Comparison of ENCODE assay signal across 14 mouse cellular contexts in the genomic region with DNA sequence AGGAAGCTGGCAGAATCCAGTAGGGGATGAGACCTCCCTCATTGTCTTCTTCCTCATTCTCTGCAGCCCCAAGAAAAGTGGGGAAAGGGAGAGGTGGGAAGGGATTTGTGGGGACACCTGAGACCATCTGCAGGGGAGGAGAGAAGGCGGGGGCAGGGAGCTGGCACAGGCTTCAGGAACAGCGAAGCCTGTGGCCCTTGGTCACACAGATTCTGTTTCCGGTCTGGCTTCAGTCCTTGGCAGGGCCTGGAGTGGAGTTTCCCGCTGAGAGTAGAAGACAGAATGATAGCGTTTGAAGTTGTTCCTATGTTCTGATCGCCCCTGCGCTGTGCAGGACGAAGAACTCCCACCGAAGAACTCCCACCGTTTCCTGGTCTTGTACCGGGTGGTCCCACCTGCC. TPM values are rescaled to one million over a fixed set of nuclear protein-coding genes. Genes with fewer than 3 reads are reported as not detected.
DNase-seq lines count a peak whose midpoint lies in the region; ATAC-seq and TF ChIP-seq lines count a peak whose summit lies in the region.
"Had no signal": no experiment of that assay in that cellular context is flagged by ENCODE, and none has a peak within 500 bp of the region (broad histone marks: within the 10 kb centered on the region; RNA-seq: fewer than 3 reads in every experiment).

No protein-coding gene starts in this region.

- DNase-seq in forebrain, embryonic 10.5 days (ENCODE audit: extremely low spot score, low spot score) = no peak
- DNase-seq in hindbrain, postnatal 0 days (ENCODE audit: low spot score) = no peak
- no peak for DNase-seq in stomach, postnatal 0 days (ENCODE audit: low spot score)
- no peak for DNase-seq in ovary, postnatal 14 days (ENCODE audit: low spot score)
- DNase-seq: B cell, adult 2 months; cerebellum, adult 2 months had no signal

- no peak for ATAC-seq in forebrain, embryonic 12.5 days (ENCODE audit: low FRiP score)
- ATAC-seq in hindbrain, embryonic 13.5 days (ENCODE audit: low FRiP score) = no peak
- no peak for ATAC-seq in hindbrain, postnatal 0 days
- no peak for ATAC-seq in stomach, embryonic 16.5 days (ENCODE audit: insufficient read depth, low FRiP score)
- no peak for ATAC-seq in stomach, postnatal 0 days (ENCODE audit: low FRiP score, low TSS enrichment)
- no peak for ATAC-seq in cerebellum, adult (ENCODE audit: insufficient number of reproducible peaks, low FRiP score, low TSS enrichment)

- peaks cover 94% of the 10 kb centered on the region for H3K27me3 ChIP-seq in forebrain, embryonic 10.5 days (ENCODE audit: poor library complexity, severe bottlenecking)
- H3K27me3 ChIP-seq in forebrain, embryonic 12.5 days = peaks cover 85% of the 10 kb centered on the region
- peaks cover 56% of the 10 kb centered on the region for H3K27me3 ChIP-seq in hindbrain, embryonic 13.5 days
- H3K27me3 ChIP-seq in hindbrain, postnatal 0 days (ENCODE audit: insufficient read depth, low read length) = no peaks in the 10 kb centered on the region
- H3K27me3 ChIP-seq in stomach, embryonic 16.5 days (ENCODE audit: control insufficient read depth, insufficient read depth, low read length) = peaks cover 13% of the 10 kb centered on the region
- H3K27me3 ChIP-seq in stomach, postnatal 0 days (ENCODE audit: control insufficient read depth, insufficient read depth, low read length) = no peaks in the 10 kb centered on the region

- no peaks in the 10 kb centered on the region for H3K9me3 ChIP-seq in forebrain, embryonic 10.5 days
- no peaks in the 10 kb centered on the region for H3K9me3 ChIP-seq in forebrain, embryonic 12.5 days
- H3K9me3 ChIP-seq in hindbrain, embryonic 13.5 days = no peaks in the 10 kb centered on the region
- H3K9me3 ChIP-seq in hindbrain, postnatal 0 days (ENCODE audit: low read length) = no peaks in the 10 kb centered on the region
- no peaks in the 10 kb centered on the region for H3K9me3 ChIP-seq in stomach, embryonic 16.5 days (replicated peaks; ENCODE audit: control insufficient read depth, low read length)
- no peaks in the 10 kb centered on the region for H3K9me3 ChIP-seq in stomach, postnatal 0 days (ENCODE audit: control insufficient read depth, low read length)
- H3K9me3 ChIP-seq: limb, embryonic 15.5 days; midbrain, embryonic 12.5 days had no signal

- no peak overlapping the region for H3K4me2 ChIP-seq in forebrain, embryonic 12.5 days
- no peak overlapping the region for H3K4me2 ChIP-seq in hindbrain, embryonic 13.5 days
- no peak overlapping the region for H3K4me2 ChIP-seq in hindbrain, postnatal 0 days (ENCODE audit: low read depth, low read length)
- H3K4me2 ChIP-seq in stomach, embryonic 16.5 days (ENCODE audit: low read depth, low read length) = no peak overlapping the region
- no peak overlapping the region for H3K4me2 ChIP-seq in stomach, postnatal 0 days (replicated peaks; ENCODE audit: low read depth)
- H3K4me2 ChIP-seq: limb, embryonic 15.5 days; midbrain, embryonic 12.5 days had no signal

- H3K4me1 ChIP-seq in forebrain, embryonic 10.5 days = peaks cover 44% of the 10 kb centered on the region
- H3K4me1 ChIP-seq in forebrain, embryonic 12.5 days = peaks cover 37% of the 10 kb centered on the region
- peaks cover 46% of the 10 kb centered on the region for H3K4me1 ChIP-seq in hindbrain, embryonic 13.5 days (replicated peaks)
- H3K4me1 ChIP-seq in hindbrain, postnatal 0 days (ENCODE audit: insufficient read depth, low read length) = peaks cover 18% of the 10 kb centered on the region
- H3K4me1 ChIP-seq in stomach, embryonic 16.5 days (ENCODE audit: control insufficient read depth, insufficient read depth, low read length) = peaks cover 10% of the 10 kb centered on the region
- peaks cover 3% of the 10 kb centered on the region; the same call in 1 of the 2 replicates for H3K4me1 ChIP-seq in stomach, postnatal 0 days (replicated peaks; ENCODE audit: control insufficient read depth, insufficient read depth)

- H3K27ac ChIP-seq in forebrain, embryonic 10.5 days = peak overlapping the region; percentile 25; the same call in 1 of the 2 replicates
- no peak overlapping the region for H3K27ac ChIP-seq in forebrain, embryonic 12.5 days
- peak overlapping the region; percentile 31; the same call in 1 of the 2 replicates for H3K27ac ChIP-seq in hindbrain, embryonic 13.5 days
- no peak overlapping the region for H3K27ac ChIP-seq in hindbrain, postnatal 0 days
- no peak overlapping the region for H3K27ac ChIP-seq in stomach, embryonic 16.5 days (ENCODE audit: low read length)
- H3K27ac ChIP-seq in stomach, postnatal 0 days (replicated peaks) = no peak overlapping the region
- H3K27ac ChIP-seq: left cerebral cortex, adult 2 months; midbrain, embryonic 12.5 days had no signal

- WGBS in forebrain, embryonic 10.5 days = 38% methylated on average over 11 of the region's 11 CpGs
- 42% methylated on average over 11 of the region's 11 CpGs for WGBS in forebrain, embryonic 12.5 days
- WGBS in hindbrain, embryonic 13.5 days = 37% methylated on average over 11 of the region's 11 CpGs
- WGBS in hindbrain, postnatal 0 days = 29% methylated on average over 10 of the region's 11 CpGs
- 45% methylated on average over 11 of the region's 11 CpGs for WGBS in stomach, embryonic 16.5 days
- 47% methylated on average over 11 of the region's 11 CpGs for WGBS in stomach, postnatal 0 days

- no peak overlapping the region for H3K9ac ChIP-seq in forebrain, embryonic 12.5 days
- H3K9ac ChIP-seq in hindbrain, embryonic 13.5 days = peak overlapping the region; percentile 25; the same call in 1 of the 2 replicates
- no peak overlapping the region for H3K9ac ChIP-seq in hindbrain, postnatal 0 days (replicated peaks; ENCODE audit: low read length)
- H3K9ac ChIP-seq in stomach, embryonic 16.5 days (ENCODE audit: low read length) = peak overlapping the region; percentile 20; the same call in 1 of the 2 replicates
- H3K9ac ChIP-seq in stomach, postnatal 0 days (ENCODE audit: low read length) = no peak overlapping the region
- H3K9ac ChIP-seq: limb, embryonic 15.5 days; midbrain, embryonic 12.5 days had no signal

- H3K4me3 ChIP-seq in forebrain, embryonic 10.5 days = no peak overlapping the region
- no peak overlapping the region for H3K4me3 ChIP-seq in forebrain, embryonic 12.5 days (replicated peaks)
- H3K4me3 ChIP-seq in hindbrain, embryonic 13.5 days = no peak overlapping the region
- no peak overlapping the region for H3K4me3 ChIP-seq in hindbrain, postnatal 0 days (ENCODE audit: low read length)
- H3K4me3 ChIP-seq in stomach, embryonic 16.5 days (replicated peaks; ENCODE audit: low read length) = no peak overlapping the region
- no peak overlapping the region for H3K4me3 ChIP-seq in stomach, postnatal 0 days (ENCODE audit: low read depth, low read length)
- H3K4me3 ChIP-seq: left cerebral cortex, adult 2 months; limb, embryonic 15.5 days; midbrain, embryonic 12.5 days had no signal

- no peak for TF ChIP-seq CTCF in hindbrain, postnatal 0 days (IDR thresholded peaks at IDR 0.05; ENCODE audit: low read depth)
- TF ChIP-seq CTCF in stomach, postnatal 0 days (IDR thresholded peaks at IDR 0.05; ENCODE audit: low read depth) = no peak

- TF ChIP-seq EP300 in stomach, postnatal 0 days (optimal IDR thresholded peaks at IDR 0.05) = no peak

- H3K36me3 ChIP-seq in forebrain, embryonic 10.5 days (replicated peaks) = no peaks in the 10 kb centered on the region
- H3K36me3 ChIP-seq in forebrain, embryonic 12.5 days (replicated peaks) = no peaks in the 10 kb centered on the region
- H3K36me3 ChIP-seq in hindbrain, embryonic 13.5 days = no peaks in the 10 kb centered on the region
- H3K36me3 ChIP-seq in hindbrain, postnatal 0 days (ENCODE audit: insufficient read depth, low read length) = no peaks in the 10 kb centered on the region
- H3K36me3 ChIP-seq in stomach, embryonic 16.5 days (ENCODE audit: control insufficient read depth, insufficient read depth, low read length) = no peaks in the 10 kb centered on the region
- H3K36me3 ChIP-seq in stomach, postnatal 0 days (ENCODE audit: control insufficient read depth, insufficient read depth, low read length) = no peaks in the 10 kb centered on the region
- H3K36me3 ChIP-seq: limb, embryonic 15.5 days; midbrain, embryonic 12.5 days had no signal

RNA-seq across cellular contexts. Expression of a gene that starts 9.2 kb away (rescaled TPM):
- 12.3 and 14.6 TPM in 2 replicates for polyA plus RNA-seq in forebrain, embryonic 10.5 days (2016; fragmentation: Nextera tagmentation; extraction: Ambion mirVana)
- 10.5 and 10.9 TPM in 2 replicates for polyA plus RNA-seq in forebrain, embryonic 12.5 days (2016; fragmentation: Nextera tagmentation; extraction: Ambion mirVana)
- 41.4 and 45.5 TPM in 2 replicates for polyA plus RNA-seq in hindbrain, embryonic 13.5 days (2015; fragmentation: Nextera tagmentation; extraction: Ambion mirVana)
- 53.2 and 66.9 TPM in 2 replicates for total RNA-seq in hindbrain, postnatal 0 days (2014; rRNA removed)
- 25.4 and 31.0 TPM in 2 replicates for polyA plus RNA-seq in hindbrain, postnatal 0 days (2015; fragmentation: Nextera tagmentation; extraction: Ambion mirVana)
- polyA plus RNA-seq in stomach, embryonic 16.5 days (2015; fragmentation: Nextera tagmentation; extraction: Ambion mirVana) = 13.2 and 15.0 TPM in 2 replicates
- polyA plus RNA-seq in stomach, postnatal 0 days (2015; fragmentation: Nextera tagmentation; extraction: Ambion mirVana) = 3.9 and 4.8 TPM in 2 replicates
- total RNA-seq: hematopoietic stem cell, adult 5-6 weeks had no signal

Comparison
In these comparisons a context has a peak if more than half of its experiments do, and no peak if none do; other contexts are left out.
1. H3K27ac ChIP-seq: peak in forebrain, embryonic 10.5 days (single experiment) and hindbrain, embryonic 13.5 days (single experiment); none in forebrain, embryonic 12.5 days (single experiment), hindbrain, postnatal 0 days (single experiment), stomach, embryonic 16.5 days (single experiment) and stomach, postnatal 0 days (single experiment).
2. H3K9ac ChIP-seq: peak in hindbrain, embryonic 13.5 days (single experiment) and stomach, embryonic 16.5 days (single experiment); none in forebrain, embryonic 12.5 days (single experiment), hindbrain, postnatal 0 days (single experiment) and stomach, postnatal 0 days (single experiment).